Mouse (Mus musculus) embryonic fibroblast, embryonic 13.5 days (primary cell): ENCODE measurements at regions not wholly inside any gene's neighbourhood (a gene's known extent, or its start where the extent isn't known, plus 50 kb on each side); places are given as distances from the start of the nearest gene placed in this dataset.

ENCODE experiments used
- CTCF ChIP-seq: IDR thresholded peaks from 2 replicates; pipeline ENCODE4 v1.5.1; 2011; ENCODE audit warnings: mild to moderate bottlenecking, control low read depth, low read length, moderate library complexity, borderline replicate concordance; ENCODE audit not compliant: insufficient read depth
- POLR2A ChIP-seq: IDR thresholded peaks from 2 replicates; pipeline ENCODE4 v1.6.1; 2011; ENCODE audit warnings: low read depth, mild to moderate bottlenecking, control low read depth, low read length, moderate library complexity

GRCm38 (mm10) chr11:114433561-114433960, 234.8 kb upstream of the Rpl38 start:
- TF ChIP-seq CTCF (no peak), POLR2A (no peak)
